Mouse (Mus musculus): ENCODE results near the gene Gm14326.
"Not testable (repeated sequence)": the region's sequence is repeated elsewhere in the genome, so short reads cannot be mapped to it uniquely, and the experiment has no call there.

- TF ChIP-seq POLR2A (IDR thresholded peaks at IDR 0.05; ENCODE audit: borderline replicate concordance, extremely low read depth, low read depth, low read length); CTCF (IDR thresholded peaks at IDR 0.05; ENCODE audit: insufficient read depth, low read length): not testable (repeated sequence)
Measured at GRCm38 (mm10) chr2:177956734-177957133, 363 bp downstream of the Gm14326 start.
